Mouse (Mus musculus) bone marrow, adult 2 months (tissue): Measurements from ENCODE around the gene Wdfy2.

Experiments
- CTCF ChIP-seq: fragments of 200-500 bp; IDR thresholded peaks from 2 replicates; pipeline ENCODE4 v1.5.1; 2011; ENCODE audit warnings: low read length, control low read depth; ENCODE audit not compliant: control insufficient read depth, insufficient read depth
- POLR2A ChIP-seq: fragments of 200-500 bp; IDR thresholded peaks from 2 replicates; pipeline ENCODE4 v1.6.1; 2011; ENCODE audit warnings: low read depth, mild to moderate bottlenecking, control low read depth, low read length, borderline replicate concordance; ENCODE audit not compliant: control insufficient read depth

GRCm38 (mm10) chr14:62936631-62937380 lies 99.3 kb downstream of the Wdfy2 start:
- TF ChIP-seq CTCF (no peak), POLR2A (no peak)
